Mouse (Mus musculus) mesoderm, embryonic 11.5 days (tissue): ENCODE results near the gene Taldo1.

ENCODE experiments used
- DNase-seq: peaks from one replicate; pipeline ENCODE4 v3.0.0-alpha.2; 2012; ENCODE audit warnings: low read depth, low spot score

Gene Taldo1

GRCm38 (mm10) chr7:141391625-141392551 is at the start of gene Taldo1:
TSS of gene Taldo1 (plus strand) at chr7:141392199.
- peak; percentile 96 for DNase-seq

GRCm38 (mm10) chr7:141343230-141343629 is 48.8 kb upstream of the Taldo1 start:
- DNase-seq: no peak

- DNase-seq: no peak
Observed at GRCm38 (mm10) chr7:141343696-141344095, 48.3 kb upstream of the Taldo1 start.

- no peak for DNase-seq
Observed at GRCm38 (mm10) chr7:141344787-141345186, 47.2 kb upstream of the Taldo1 start.

GRCm38 (mm10) chr7:141351061-141351460 is 40.9 kb upstream of the Taldo1 start:
- no peak for DNase-seq

GRCm38 (mm10) chr7:141355051-141355450 is 36.9 kb upstream of the Taldo1 start:
- DNase-seq: no peak

- no peak for DNase-seq
Observed at GRCm38 (mm10) chr7:141355626-141356326, 36.2 kb upstream of the Taldo1 start.

GRCm38 (mm10) chr7:141356971-141357370 is 35.0 kb upstream of the Taldo1 start:
- DNase-seq: no peak

GRCm38 (mm10) chr7:141361510-141361909 is 30.5 kb upstream of the Taldo1 start:
- no peak for DNase-seq

GRCm38 (mm10) chr7:141363106-141363751 is 28.8 kb upstream of the Taldo1 start:
- peak; percentile 75 for DNase-seq

GRCm38 (mm10) chr7:141363752-141364125 is 28.3 kb upstream of the Taldo1 start:
- no peak for DNase-seq

GRCm38 (mm10) chr7:141364349-141365048 is 27.5 kb upstream of the Taldo1 start:
- DNase-seq: no peak

- no peak for DNase-seq
Observed at GRCm38 (mm10) chr7:141365049-141365445, 27.0 kb upstream of the Taldo1 start.

GRCm38 (mm10) chr7:141367358-141367757 is 24.6 kb upstream of the Taldo1 start:
- no peak for DNase-seq

- no peak for DNase-seq
Observed at GRCm38 (mm10) chr7:141369918-141370317, 22.1 kb upstream of the Taldo1 start.

- DNase-seq: no peak
Observed at GRCm38 (mm10) chr7:141371942-141372595, 19.9 kb upstream of the Taldo1 start.

- DNase-seq: no peak
Observed at GRCm38 (mm10) chr7:141373611-141374010, 18.4 kb upstream of the Taldo1 start.

GRCm38 (mm10) chr7:141374399-141374798 is 17.6 kb upstream of the Taldo1 start:
- no peak for DNase-seq

GRCm38 (mm10) chr7:141379584-141379983 is 12.4 kb upstream of the Taldo1 start:
- no peak for DNase-seq

GRCm38 (mm10) chr7:141381068-141381835 is 10.7 kb upstream of the Taldo1 start:
- DNase-seq: no peak
